Mouse (Mus musculus) cerebellum, postnatal 25 days (tissue): Measurements from ENCODE around the gene Tbc1d15.
"Not testable (repeated sequence)": the region's sequence is repeated elsewhere in the genome, so short reads cannot be mapped to it uniquely, and the experiment has no call there.

Experiments
- DNase-seq, 2 experiments: peaks; one replicate each; pipeline ENCODE4 v3.0.0; 2021; ENCODE audit warnings: mixed read lengths in 2 of 2

The Tbc1d15 gene

DNA sequence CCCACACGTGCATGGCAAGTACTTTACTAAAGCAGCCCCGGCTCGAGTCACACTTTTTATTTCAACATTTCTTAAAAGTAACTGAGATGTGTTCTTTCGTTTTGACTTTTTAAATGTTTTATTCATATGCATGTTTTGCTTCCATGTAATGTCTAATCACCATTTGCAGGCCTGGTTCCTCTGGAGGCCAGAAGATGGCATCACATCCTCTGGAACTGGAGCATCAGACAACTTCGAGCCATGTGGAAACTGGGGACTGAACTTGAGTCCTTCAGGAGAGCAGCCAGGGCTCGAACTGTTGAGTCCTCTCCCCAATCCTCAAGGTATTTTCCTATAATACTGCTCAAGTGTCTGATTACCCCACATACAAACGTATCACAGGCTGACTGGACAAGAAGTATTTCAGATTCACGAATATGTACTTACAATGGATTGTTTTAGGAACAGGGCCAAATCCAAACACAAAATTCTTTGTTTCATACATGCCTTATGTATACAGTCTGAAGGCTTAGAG lies 10.1 kb downstream of the Tbc1d15 start:
- DNase-seq: no peak

DNA sequence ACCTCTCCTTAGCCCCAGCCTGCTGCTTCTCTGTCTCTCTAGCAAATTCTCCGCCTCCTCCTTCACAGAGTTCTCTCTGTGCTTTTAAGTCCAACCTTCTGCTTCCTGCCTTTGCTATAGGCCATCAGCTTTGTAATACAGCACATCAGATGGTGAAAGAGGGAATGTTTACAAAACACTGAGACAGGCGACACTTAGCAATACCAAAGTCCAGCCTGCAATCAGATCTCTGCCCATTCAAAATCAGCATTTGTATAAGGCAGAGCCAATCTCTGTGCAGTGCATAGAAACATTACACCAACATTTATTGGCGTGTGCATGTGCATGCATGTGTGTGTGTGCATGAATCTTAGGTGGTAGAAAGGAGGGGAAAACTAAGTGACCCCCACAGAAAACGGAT lies 13.3 kb downstream of the Tbc1d15 start:
- DNase-seq: no peak

DNA sequence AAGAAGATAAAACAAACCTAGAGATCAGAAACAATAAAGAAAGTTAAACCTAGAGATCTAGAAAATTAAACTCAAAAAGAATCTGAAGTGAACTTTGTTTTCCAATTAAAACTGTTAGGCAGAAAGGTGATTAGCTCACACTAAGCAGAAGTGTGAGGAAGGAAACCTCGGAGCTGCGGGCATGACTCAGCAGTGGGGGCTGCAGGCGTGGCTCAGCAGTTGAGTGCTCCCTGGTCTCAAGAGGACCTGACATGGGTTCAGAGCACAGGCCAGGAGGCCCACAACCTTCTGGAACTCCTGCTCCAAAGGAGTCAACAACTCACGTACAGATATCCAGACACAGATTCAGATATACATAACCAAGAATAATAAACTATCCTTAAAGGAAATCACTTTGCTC lies 14.5 kb downstream of the Tbc1d15 start:
- no peak for DNase-seq

DNA sequence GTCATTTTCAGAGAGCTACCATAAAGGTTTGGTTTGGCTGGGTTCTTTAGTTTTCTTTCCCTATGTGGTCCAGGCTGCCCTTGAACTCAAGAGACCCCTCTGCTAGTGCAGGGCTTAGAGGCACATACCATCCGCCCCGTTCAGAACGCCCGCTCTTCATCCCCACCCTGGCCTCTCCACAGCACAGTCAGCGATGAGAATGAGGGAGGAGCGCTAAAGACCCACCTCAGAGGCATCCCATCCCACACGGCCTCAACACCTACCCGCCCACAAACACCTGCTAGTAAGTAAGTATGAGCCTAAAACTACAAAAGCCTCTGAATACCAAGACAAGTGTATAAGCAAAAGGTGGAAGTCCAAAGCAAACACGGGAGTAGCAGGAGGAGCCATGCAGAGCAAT lies 15.8 kb downstream of the Tbc1d15 start:
- DNase-seq: no peak

DNA sequence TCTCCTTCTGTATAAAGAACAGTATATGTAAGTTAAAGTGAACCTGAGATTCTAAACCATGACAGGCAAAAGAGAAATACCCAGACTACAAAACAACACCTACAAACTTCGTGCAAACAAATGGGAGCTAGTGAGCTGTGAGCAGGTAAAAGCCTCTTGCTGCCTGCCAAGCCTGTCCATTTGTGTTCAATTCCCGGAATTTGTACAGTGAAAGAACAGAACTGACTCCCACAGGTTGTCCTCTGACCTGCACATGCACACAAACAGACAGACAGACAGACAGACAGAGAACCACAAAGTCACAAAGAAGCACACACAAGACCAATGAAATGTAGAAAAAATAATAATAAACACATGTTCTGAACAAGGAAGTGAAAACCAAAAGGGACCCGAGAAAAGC lies 17.5 kb downstream of the Tbc1d15 start:
- DNase-seq: no peak

DNA sequence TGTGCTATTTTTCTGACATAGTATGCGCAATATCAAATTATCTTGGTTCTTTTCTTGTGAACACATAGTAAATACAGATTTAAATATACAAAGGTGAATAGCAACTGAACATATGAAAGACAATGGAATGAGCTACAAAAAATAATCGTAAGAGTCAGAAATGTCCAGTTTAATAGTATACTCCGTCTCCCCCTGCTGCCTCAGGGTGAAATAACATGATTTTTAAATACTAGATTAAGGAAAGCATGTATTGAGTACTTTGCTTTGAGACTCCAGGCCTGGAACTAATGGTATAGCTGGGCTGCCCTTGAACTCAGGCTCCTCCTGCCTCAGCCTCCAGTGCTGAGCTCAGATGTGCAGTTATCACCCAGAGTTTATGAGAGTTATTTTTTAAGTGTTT lies 18.8 kb downstream of the Tbc1d15 start:
- DNase-seq: no peak

DNA sequence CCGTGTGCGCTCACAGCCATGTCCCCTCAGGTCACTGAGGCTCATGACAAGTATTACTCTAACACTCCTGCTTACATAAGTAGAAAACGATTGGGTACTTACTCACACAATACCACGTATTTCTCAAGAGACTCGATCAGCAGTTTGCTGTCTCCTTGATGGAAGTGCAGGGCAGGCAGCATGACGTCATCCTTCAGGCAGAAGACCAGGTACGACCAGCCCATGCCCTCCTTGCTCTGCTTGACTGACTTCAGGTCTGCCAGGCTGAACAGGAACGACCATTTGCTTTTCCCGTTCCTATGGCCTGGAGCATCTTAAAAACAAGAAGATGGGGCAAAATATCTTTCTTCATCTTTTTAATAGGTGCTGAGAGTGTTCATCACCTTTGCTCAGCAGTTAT lies 22.2 kb downstream of the Tbc1d15 start:
- DNase-seq: no peak

DNA sequence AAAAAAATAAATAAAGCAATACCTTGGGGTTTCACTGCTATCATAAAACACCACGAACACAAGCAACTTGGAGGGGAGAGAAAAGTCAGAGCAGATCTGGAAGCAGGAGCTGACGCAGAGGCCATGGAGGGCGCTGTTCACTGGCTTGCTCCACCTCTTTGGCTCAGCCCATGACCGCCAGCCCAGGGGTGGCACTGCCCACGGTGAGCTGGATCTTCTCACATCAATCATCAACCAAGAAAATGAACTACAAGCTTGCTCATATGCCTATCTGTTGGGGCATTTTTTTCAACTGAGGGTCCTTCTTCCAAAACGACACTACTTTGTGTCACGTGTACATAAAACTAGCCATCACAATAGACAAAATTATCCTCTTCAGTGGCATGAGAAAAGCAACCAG lies 24.7 kb downstream of the Tbc1d15 start:
- DNase-seq: no peak

DNA sequence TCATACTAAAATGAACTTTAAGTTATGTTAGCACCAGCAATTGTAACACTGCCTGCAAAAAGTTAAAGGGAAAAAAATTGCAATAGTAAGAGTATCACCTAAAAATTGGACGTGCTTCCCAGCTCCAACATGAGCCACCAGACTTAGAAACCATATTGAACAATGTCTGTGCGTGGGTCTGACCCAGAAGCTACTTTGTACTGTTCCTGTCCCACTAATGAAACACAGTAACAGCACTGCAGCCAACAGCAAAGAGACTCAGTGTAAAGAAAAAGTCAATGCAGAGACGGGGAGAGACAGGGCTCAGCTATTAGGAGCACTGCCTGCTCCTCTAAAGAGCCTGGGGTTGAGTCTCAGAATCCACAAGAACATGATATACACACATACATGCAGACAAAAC lies 27.4 kb downstream of the Tbc1d15 start:
- DNase-seq: no peak

DNA sequence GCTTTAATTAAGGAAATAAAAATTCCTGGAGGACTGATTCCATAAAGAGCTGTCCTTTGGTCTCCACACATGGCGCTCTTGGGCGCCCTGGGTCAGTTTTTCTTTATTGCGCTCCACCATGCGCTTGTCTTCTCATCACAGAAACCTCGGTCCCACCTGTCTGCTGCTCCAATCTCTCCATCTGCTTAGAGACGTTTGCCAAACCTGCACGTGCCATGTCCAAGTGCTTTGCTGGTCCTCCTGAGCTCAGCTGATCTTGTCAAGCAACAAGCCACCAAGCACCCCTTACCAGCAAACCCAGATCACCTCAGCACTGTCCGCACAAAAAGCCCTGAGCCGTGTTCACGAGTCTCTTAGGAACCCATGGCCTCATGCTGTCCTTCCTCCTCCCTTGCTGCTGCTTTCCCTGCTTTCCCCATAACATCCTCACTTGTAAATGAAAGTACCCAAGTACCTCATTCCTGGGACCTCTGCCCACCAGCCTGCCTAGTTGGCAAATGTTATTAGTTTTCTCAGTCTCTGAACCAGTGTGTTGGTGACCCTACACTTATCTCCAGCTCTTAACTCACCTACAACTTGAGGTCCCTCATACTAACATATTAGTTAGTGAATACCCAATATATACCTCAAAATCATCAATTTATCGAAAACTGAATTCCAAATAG lies 38.2 kb downstream of the Tbc1d15 start:
- peak; percentile 73 to 78 for DNase-seq

DNA sequence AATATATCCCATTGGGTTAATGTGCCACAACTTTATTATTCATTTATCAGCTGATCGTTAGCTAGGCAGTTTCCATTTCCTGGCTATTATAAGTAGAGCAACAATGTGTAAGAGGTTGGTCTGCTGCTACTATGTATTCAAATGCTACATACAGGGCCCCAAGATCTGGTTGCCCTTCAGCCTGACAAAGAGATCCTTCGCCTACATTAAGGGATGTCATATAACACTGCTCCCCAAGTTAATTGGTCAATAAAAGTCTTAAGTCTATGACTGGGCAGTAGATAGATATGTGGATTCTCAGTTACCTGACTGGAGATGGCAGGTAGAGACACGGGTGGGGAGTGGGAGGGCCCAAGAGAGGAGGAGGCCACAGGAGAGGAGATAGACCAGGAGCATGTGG lies 45.4 kb downstream of the Tbc1d15 start:
- DNase-seq: no peak

DNA sequence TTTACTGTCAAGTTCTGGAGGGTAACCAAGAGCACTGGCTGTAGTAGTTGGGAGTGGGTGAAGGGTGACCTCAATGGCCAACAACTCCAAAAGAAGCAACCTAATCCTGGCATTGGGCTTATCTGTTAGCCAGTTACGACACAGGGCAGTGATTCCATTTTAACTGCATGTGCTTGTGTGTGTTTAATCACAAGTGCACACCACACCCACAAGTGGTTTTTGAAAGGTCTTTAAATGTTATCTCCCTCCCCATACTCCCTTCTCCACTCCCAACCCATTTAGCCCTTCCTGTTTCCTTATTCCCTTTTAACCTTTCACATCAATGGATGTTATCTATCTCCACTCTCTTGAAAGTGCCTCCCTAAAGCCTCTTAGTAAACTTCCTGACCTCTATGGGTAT lies 46.0 kb downstream of the Tbc1d15 start:
- DNase-seq: no peak

DNA sequence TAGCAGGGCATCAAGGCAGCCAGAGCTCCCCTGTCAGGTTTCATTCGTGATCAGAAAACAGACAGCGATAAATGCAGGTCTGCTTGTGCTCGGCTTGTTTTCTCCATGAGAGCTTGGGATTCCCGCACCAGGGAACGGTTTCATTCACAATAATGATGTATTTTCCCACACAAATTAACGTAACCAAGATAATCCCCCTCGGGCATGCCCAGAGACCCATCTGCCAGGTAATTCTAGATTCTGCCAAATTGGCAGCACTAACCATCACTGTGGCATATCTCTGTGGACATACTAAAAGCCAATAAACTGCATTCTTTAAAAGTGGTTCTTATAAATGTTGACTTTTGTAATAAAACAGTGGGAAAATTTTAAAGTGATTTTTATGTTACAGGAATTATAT lies 60.1 kb downstream of the Tbc1d15 start:
- DNase-seq: peak; percentile 64 to 72

DNA sequence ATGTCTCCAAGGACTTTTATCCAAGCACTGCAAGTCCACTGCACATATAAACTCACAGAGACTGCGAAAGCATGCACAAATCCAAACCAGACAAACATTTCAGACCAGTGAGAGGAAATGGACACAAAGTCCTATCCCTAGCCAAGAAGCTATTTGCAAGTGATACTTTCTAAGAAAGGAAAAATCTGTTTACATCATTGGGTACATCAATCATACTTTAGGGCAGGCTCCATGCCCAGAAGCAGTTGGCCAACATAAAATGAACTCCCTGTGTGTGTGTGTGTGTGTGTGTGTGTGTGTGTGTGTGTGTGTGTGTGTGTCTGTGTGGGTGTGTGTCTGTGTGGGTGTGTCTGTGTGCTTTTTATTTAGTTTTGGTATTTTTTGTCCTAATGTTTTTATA lies 63.9 kb downstream of the Tbc1d15 start:
- DNase-seq: no peak

DNA sequence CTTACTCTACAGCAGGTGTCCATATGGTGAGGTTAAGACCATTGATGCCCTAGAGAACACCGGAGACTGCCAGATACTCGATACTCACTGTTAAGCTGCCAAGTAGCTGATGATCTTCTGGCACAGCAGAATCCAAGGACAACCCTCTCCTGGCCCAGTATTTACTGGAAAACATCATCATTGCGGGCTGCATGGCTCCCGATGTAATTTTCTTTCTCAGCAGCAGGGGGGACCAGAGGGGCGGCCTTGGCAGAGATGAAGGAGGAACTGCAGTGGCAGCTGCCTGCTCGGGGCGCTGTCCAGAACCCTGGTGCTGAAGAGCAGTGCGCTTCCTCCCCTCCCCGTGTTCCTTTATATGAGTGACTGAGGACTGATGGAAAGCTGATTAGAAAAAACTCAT lies 66.6 kb downstream of the Tbc1d15 start, which contains the start of gene Tph2:
Gene Tph2 (minus strand): TSS at position 326 of the 400 bp plus-strand sequence.
- DNase-seq: peak; percentile 80 to 83

DNA sequence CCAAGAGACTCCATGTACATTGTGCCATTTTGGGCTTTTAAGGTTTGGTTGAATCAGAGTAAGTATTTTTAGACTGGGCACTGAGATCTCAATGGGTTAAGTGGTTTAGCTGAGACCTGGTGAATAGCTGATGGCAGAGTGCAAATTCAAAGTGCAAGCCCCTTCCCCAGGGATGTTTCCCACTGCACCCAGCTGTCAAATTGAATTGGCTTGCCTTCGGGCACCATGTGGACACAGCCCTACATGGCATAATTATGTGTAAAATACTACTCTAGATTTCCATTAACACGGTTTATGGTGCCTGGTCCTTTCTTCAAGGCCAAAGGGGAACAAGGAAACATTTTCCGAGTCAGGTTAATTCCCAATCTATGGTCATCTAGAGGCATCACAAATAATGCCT lies 70.2 kb downstream of the Tbc1d15 start:
- no peak for DNase-seq

DNA sequence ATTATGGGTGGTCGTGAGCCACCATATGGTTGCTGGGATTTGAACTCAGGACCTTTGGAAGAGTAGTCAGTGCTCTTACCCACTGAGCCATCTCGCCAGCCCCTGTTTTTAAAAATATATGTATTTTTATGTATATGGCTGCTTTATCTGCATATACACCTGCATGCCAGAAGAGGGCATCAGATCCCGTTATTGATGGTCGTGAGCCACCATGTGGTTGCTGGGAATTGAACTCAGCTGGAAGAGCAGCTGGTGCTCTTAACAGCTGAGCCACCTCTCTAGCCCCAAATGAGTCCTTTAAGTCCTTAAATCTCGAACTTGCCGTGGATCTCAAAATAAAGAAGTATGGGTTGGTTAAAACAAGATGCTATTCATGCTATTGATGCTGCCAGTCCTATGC lies 73.2 kb downstream of the Tbc1d15 start:
- not testable (repeated sequence) for DNase-seq

DNA sequence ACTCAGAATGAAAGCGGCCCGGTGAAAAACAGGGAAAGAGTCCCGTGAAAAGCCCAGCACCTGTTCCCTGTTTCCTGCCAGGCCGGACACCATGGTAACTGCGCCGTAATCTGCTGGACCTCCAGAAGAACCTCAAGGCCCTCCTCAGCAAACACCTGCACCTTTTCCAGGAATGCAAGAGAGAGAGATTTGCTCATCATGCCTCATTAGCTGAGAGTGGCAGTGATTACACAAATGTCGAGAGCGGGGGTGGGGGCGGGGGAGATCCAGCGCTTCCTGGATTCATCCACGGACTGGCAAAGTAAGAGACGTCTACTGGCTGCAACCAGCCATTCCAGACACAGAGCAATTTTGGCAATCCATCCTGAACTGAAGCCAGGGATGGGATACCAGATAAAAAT lies 75.7 kb downstream of the Tbc1d15 start:
- DNase-seq: peak; percentile 78 to 80

DNA sequence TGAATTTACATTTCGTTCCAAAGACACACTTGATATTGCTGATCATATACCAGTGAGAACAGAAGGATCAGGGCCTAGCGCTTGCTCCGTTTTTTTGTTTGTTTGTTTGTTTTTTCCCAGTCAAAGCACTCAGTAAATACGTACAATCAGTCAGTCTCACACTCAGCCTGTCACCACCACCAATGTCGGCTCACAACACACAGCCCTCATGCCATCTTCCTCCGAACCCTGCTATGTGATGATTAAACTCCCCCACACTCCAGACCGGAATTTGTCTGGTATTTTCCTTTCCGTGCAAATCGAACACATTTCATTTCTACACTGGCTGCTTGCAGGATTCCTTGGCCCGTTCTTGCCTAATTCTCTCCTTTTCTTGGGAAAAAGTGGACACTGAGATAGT lies 77.9 kb downstream of the Tbc1d15 start:
- no peak for DNase-seq

DNA sequence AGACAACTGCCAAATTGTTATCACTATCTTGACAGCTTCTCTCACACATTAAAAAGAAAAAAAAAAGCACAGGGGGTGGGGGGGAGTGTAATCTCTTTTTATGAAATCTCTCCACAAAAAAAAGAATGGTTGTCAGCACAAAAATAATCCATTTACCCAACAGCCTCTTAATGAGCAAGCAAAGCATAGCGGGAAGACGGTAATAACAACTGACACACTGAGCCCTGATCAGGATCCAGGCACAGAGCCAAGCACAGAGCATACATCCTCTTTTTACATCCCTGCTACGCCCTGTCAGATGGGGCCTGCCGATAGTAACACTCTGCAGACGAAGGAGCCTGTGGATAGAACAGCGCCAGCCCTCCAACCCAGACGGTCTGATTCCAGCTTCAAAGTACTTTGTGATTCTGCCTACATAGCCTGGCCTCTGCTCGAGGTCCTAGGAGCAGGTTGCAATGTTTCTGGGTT lies 79.9 kb downstream of the Tbc1d15 start:
- DNase-seq: peak; percentile 30 to 61

DNA sequence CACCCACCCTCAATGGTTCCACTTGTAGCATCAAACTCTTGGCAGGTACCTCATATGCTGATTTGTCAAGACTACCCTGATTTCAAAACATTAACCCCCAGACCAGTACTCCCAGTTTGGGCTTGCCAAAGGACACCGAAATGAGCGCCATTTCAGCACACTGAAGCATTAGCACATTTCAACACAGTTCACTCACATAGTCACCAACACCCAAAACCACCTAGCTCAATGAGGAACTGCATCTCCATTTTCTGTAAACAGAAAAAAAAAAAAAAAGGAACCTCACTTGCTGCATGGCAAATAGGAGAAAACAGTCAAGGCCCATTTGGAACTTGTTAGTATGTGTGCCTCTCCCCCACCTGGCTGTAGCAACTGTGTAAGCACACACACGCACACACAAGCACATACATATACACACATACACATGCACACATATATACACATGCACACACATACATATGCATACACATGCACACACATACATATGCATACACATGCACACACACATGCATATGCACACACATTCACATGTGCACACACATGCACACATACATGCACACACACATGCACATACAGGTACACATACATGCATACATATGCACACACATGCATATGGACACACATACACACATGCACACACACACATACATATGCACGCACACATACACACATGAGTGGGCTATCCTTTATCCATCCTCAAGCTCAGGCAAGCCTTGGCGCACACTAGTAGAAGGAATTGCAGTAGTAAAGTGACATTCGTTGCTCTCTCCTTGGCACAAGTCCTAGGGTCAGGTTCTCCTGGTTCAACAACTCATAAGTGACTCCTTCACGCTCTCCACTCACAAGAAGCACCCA lies 80.5 kb downstream of the Tbc1d15 start:
- DNase-seq: no peak

DNA sequence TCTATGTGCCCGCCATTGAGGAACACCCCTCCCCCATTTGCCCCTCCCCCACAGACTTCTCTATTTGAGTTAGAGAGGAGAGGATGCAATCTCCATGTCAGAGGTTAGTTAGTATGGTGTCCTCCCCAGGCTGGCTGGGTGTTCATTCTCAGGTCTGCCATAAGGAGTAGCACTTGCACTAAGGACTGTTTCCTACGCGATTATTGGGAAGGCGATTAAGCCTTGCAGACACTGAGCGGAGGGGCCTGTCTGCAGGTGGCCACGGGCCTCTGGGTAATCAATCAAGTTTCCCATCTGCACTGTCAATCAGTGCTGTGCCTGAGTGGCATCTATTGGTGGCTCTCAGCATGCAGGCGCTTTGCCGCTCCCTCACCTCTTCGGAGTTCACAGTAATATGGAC lies 81.9 kb downstream of the Tbc1d15 start:
- DNase-seq: no peak

DNA sequence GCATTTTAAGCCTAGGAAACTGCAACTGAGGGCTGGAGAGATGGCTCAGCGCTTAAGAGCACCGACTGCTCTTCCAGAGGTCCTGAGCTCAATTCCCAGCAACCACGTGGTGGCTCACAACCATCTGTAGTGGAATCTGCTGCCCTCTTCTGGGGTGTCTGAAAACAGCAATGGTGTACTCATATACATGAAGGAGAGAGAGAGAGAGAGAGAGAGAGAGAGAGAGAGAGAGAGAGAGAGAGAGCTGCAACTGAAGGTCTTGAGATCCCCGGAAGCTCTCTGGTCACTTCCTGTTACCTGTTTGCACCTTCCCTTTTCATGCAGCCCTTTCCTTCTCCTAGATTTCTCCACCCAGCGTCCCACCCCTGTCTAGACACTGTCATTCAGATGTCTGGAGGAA lies 91.0 kb downstream of the Tbc1d15 start:
- no peak for DNase-seq
